Mouse (Mus musculus) liver, embryonic 13.5 days (tissue): ENCODE measurements around the gene Dnlz. TPM values are rescaled to one million over a fixed set of nuclear protein-coding genes. Genes with fewer than 3 reads are reported as not detected.

Source experiments
- ATAC-seq: fragments of 200-750 bp; cut with Nextera tagmentation; 2 replicates; pipeline ENCODE4 v1.8.0; 2017; ENCODE audit warnings: low read depth, mild to moderate bottlenecking, moderate number of reproducible peaks, moderate library complexity
- DNase-seq: peaks from one replicate; pipeline ENCODE4 v3.0.0; 2022
- H3K27ac ChIP-seq: fragments of 300-500 bp; sonication (generic); 2 replicates; pipeline ENCODE4 v1.5.1; 2015; ENCODE audit warnings: moderate library complexity, mild to moderate bottlenecking, inconsistent platforms
- H3K27me3 ChIP-seq: fragments of 300-500 bp; sonication (generic); 2 replicates; pipeline ENCODE4 v1.6.1; 2015; ENCODE audit warnings: mild to moderate bottlenecking, inconsistent platforms
- H3K36me3 ChIP-seq: fragments of 300-500 bp; sonication (generic); 2 replicates; pipeline ENCODE4 v1.6.1; 2015; ENCODE audit warnings: mild to moderate bottlenecking, inconsistent platforms
- H3K4me1 ChIP-seq: fragments of 300-500 bp; sonication (generic); replicated peaks from 2 replicates; pipeline ENCODE4 v1.6.1; 2015; ENCODE audit warnings: inconsistent platforms
- H3K4me2 ChIP-seq: fragments of 300-500 bp; sonication (generic); 2 replicates; pipeline ENCODE4 v1.6.1; 2015; ENCODE audit warnings: inconsistent platforms, mild to moderate bottlenecking, moderate library complexity
- H3K4me3 ChIP-seq: fragments of 300-500 bp; sonication (generic); replicated peaks from 2 replicates; pipeline ENCODE4 v1.5.1; 2015; ENCODE audit warnings: mild to moderate bottlenecking, inconsistent platforms
- H3K9ac ChIP-seq: fragments of 300-500 bp; sonication (generic); 2 replicates; pipeline ENCODE4 v1.6.1; 2015; ENCODE audit warnings: mild to moderate bottlenecking, inconsistent platforms
- H3K9me3 ChIP-seq: fragments of 300-500 bp; sonication (generic); replicated peaks from 2 replicates; pipeline ENCODE4 v1.6.1; 2016; ENCODE audit warnings: inconsistent platforms
- WGBS: fragments of 180-500 bp; shearing (Covaris S2); methylation state at CpG from one replicate; pipeline ENCODE4 v1.1.7; 2015; ENCODE audit not compliant: insufficient replicate concordance; 5-methylcytosine and 5-hydroxymethylcytosine counted together
- polyA plus RNA-seq: library from polyadenylated mRNA; unstranded; fragments of >200 nt; fragmentation: Nextera tagmentation; extraction: Ambion mirVana; gene quantifications from 2 replicates; pipeline ENCODE4 v1.2.1, GENCODE M21; 2015

The Dnlz gene
- polyA plus RNA-seq, 1 experiment from 2014 or later = 10.0 TPM

- DNase-seq = no peak
- Histone ChIP-seq H3K27ac (no peak overlapping the region), H3K9me3 (no peaks in the 10 kb centered on the region), H3K4me3 (no peak overlapping the region), H3K27me3 (no peaks in the 10 kb centered on the region), H3K4me1 (peaks cover 16% of the 10 kb centered on the region), H3K36me3 (no peaks in the 10 kb centered on the region), H3K9ac (no peak overlapping the region), H3K4me2 (no peak overlapping the region)
- no peak for ATAC-seq
- 61% methylated on average over 7 of the region's 7 CpGs for WGBS
Observed at GRCm38 (mm10) chr2:26356678-26357077, 4.8 kb upstream of the Dnlz start.

GRCm38 (mm10) chr2:26356231-26356630 is 4.3 kb upstream of the Dnlz start:
- ATAC-seq = no peak
- H3K27ac ChIP-seq = no peak overlapping the region
- no peaks in the 10 kb centered on the region for H3K36me3 ChIP-seq
- H3K4me1 ChIP-seq = peaks cover 19% of the 10 kb centered on the region
- no peaks in the 10 kb centered on the region for H3K27me3 ChIP-seq
- no peaks in the 10 kb centered on the region for H3K9me3 ChIP-seq
- no peak overlapping the region for H3K4me2 ChIP-seq
- DNase-seq = no peak
- WGBS = 79% methylated on average over 4 of the region's 4 CpGs
- H3K4me3 ChIP-seq = no peak overlapping the region
- no peak overlapping the region for H3K9ac ChIP-seq

- DNase-seq (no peak), ATAC-seq (no peak)
- Histone ChIP-seq H3K4me3 (no peak overlapping the region), H3K9ac (no peak overlapping the region), H3K9me3 (no peaks in the 10 kb centered on the region), H3K4me1 (peaks cover 24% of the 10 kb centered on the region), H3K36me3 (peaks cover 9% of the 10 kb centered on the region; the same call in 1 of the 2 replicates), H3K27me3 (no peaks in the 10 kb centered on the region), H3K4me2 (no peak overlapping the region), H3K27ac (no peak overlapping the region)
- WGBS = 72% methylated on average over 4 of the region's 4 CpGs
Observed at GRCm38 (mm10) chr2:26354401-26354800, 2.5 kb upstream of the Dnlz start.

GRCm38 (mm10) chr2:26353066-26353980 is 1.4 kb upstream of the Dnlz start:
- peaks cover 17% of the 10 kb centered on the region; the same call in 1 of the 2 replicates for H3K36me3 ChIP-seq
- peak overlapping the region; percentile 96 for H3K4me2 ChIP-seq
- ATAC-seq (no peak), DNase-seq (no peak)
- peak overlapping the region; percentile 80 for H3K4me3 ChIP-seq
- H3K27ac ChIP-seq = no peak overlapping the region
- 74% methylated on average over 11 of the region's 11 CpGs for WGBS
- H3K4me1 ChIP-seq = peaks cover 28% of the 10 kb centered on the region
- no peaks in the 10 kb centered on the region for H3K9me3 ChIP-seq
- H3K9ac ChIP-seq = peak overlapping the region; percentile 87; the same call in 1 of the 2 replicates
- no peaks in the 10 kb centered on the region for H3K27me3 ChIP-seq

GRCm38 (mm10) chr2:26352291-26352910 is 491 bp upstream of the Dnlz start:
- H3K36me3 ChIP-seq = peaks cover 21% of the 10 kb centered on the region; the same call in 1 of the 2 replicates
- no peaks in the 10 kb centered on the region for H3K9me3 ChIP-seq
- peak; percentile 16; the same call in 1 of the 2 replicates for ATAC-seq
- peak overlapping the region; percentile 87 for H3K9ac ChIP-seq
- peaks cover 30% of the 10 kb centered on the region for H3K4me1 ChIP-seq
- WGBS = 5% methylated on average over 36 of the region's 36 CpGs
- peak overlapping the region; percentile 63 for H3K27ac ChIP-seq
- H3K4me2 ChIP-seq = peak overlapping the region; percentile 96
- H3K27me3 ChIP-seq = no peaks in the 10 kb centered on the region
- no peak for DNase-seq
- H3K4me3 ChIP-seq = peak overlapping the region; percentile 80

- no peak for DNase-seq
- peak overlapping the region; percentile 1; the same call in 1 of the 2 replicates for H3K27ac ChIP-seq
- no peaks in the 10 kb centered on the region for H3K9me3 ChIP-seq
- H3K4me2 ChIP-seq = no peak overlapping the region
- peaks cover 21% of the 10 kb centered on the region; the same call in 1 of the 2 replicates for H3K36me3 ChIP-seq
- WGBS = 62% methylated on average over 6 of the region's 6 CpGs
- no peak overlapping the region for H3K4me3 ChIP-seq
- H3K27me3 ChIP-seq = no peaks in the 10 kb centered on the region
- peaks cover 30% of the 10 kb centered on the region for H3K4me1 ChIP-seq
- no peak overlapping the region for H3K9ac ChIP-seq
- no peak for ATAC-seq
Observed at GRCm38 (mm10) chr2:26348241-26348640, 3.7 kb downstream of the Dnlz start.

GRCm38 (mm10) chr2:26342609-26343490 is 9.1 kb downstream of the Dnlz start:
- H3K9ac ChIP-seq = peak overlapping the region; percentile 17; the same call in 1 of the 2 replicates
- no peaks in the 10 kb centered on the region for H3K27me3 ChIP-seq
- peaks cover 19% of the 10 kb centered on the region for H3K4me1 ChIP-seq
- H3K36me3 ChIP-seq = no peaks in the 10 kb centered on the region
- ATAC-seq (0 out of 2 replicates have a peak, but pooled peaks have one; percentile 43), DNase-seq (no peak)
- WGBS = 52% methylated on average over 11 of the region's 11 CpGs
- H3K4me3 ChIP-seq = no peak overlapping the region
- H3K9me3 ChIP-seq = no peaks in the 10 kb centered on the region
- H3K27ac ChIP-seq = peak overlapping the region; percentile 66
- no peak overlapping the region for H3K4me2 ChIP-seq

- H3K4me1 ChIP-seq = peaks cover 19% of the 10 kb centered on the region
- no peak overlapping the region for H3K4me2 ChIP-seq
- H3K9me3 ChIP-seq = no peaks in the 10 kb centered on the region
- H3K27me3 ChIP-seq = no peaks in the 10 kb centered on the region
- H3K36me3 ChIP-seq = no peaks in the 10 kb centered on the region
- no peak overlapping the region for H3K4me3 ChIP-seq
- ATAC-seq (peak; percentile 51), DNase-seq (no peak)
- 66% methylated on average over 10 of the region's 10 CpGs for WGBS
- no peak overlapping the region for H3K9ac ChIP-seq
- H3K27ac ChIP-seq = peak overlapping the region; percentile 66
Observed at GRCm38 (mm10) chr2:26342044-26342443, 9.9 kb downstream of the Dnlz start.

- no peaks in the 10 kb centered on the region for H3K9me3 ChIP-seq
- DNase-seq (no peak), ATAC-seq (peak; percentile 34; the same call in 1 of the 2 replicates)
- H3K36me3 ChIP-seq = no peaks in the 10 kb centered on the region
- no peak overlapping the region for H3K9ac ChIP-seq
- WGBS = 76% methylated on average over 2 of the region's 2 CpGs
- H3K27me3 ChIP-seq = no peaks in the 10 kb centered on the region
- no peak overlapping the region for H3K4me3 ChIP-seq
- no peak overlapping the region for H3K4me2 ChIP-seq
- peak overlapping the region; percentile 66 for H3K27ac ChIP-seq
- H3K4me1 ChIP-seq = peaks cover 19% of the 10 kb centered on the region
Observed at GRCm38 (mm10) chr2:26341510-26341981, 10.4 kb downstream of the Dnlz start.

GRCm38 (mm10) chr2:26339204-26339551 is 12.7 kb downstream of the Dnlz start:
- H3K9ac ChIP-seq = no peak overlapping the region
- no peaks in the 10 kb centered on the region for H3K27me3 ChIP-seq
- no peaks in the 10 kb centered on the region for H3K9me3 ChIP-seq
- H3K27ac ChIP-seq = no peak overlapping the region
- ATAC-seq (no peak), DNase-seq (no peak)
- H3K4me1 ChIP-seq = peaks cover 19% of the 10 kb centered on the region
- no peak overlapping the region for H3K4me2 ChIP-seq
- 67% methylated on average over 5 of the region's 5 CpGs for WGBS
- H3K36me3 ChIP-seq = no peaks in the 10 kb centered on the region
- no peak overlapping the region for H3K4me3 ChIP-seq
